Mouse (Mus musculus): ENCODE measurements around the gene Brca2. TPM values are rescaled to one million over a fixed set of nuclear protein-coding genes. Genes with fewer than 3 reads are reported as not detected.

Gene Brca2
- polyA plus RNA-seq, 1 experiment from 2014 or later: 30.0 TPM

- no peaks in the 10 kb centered on the region for H3K4me1 ChIP-seq (replicated peaks; ENCODE audit: control insufficient read depth, insufficient read depth, low read length)
- no peaks in the 10 kb centered on the region for H3K27me3 ChIP-seq (replicated peaks; ENCODE audit: control insufficient read depth, insufficient read depth, low read length)
- no peak overlapping the region for H3K4me3 ChIP-seq (ENCODE audit: low read depth, low read length)
- H3K9me3 ChIP-seq (ENCODE audit: control insufficient read depth, low read length): no peaks in the 10 kb centered on the region
- no peak overlapping the region for H3K4me2 ChIP-seq
- no peak overlapping the region for H3K27ac ChIP-seq (ENCODE audit: low read depth, low read length)
- WGBS: 87% methylated on average over 3 of the region's 3 CpGs
- peaks cover 15% of the 10 kb centered on the region; the same call in 1 of the 2 replicates for H3K36me3 ChIP-seq (ENCODE audit: control insufficient read depth, insufficient read depth, low read length)
- no peak overlapping the region for H3K9ac ChIP-seq (ENCODE audit: low read depth, low read length)
- DNase-seq (ENCODE audit: low spot score) (no peak), ATAC-seq (replicated peaks; ENCODE audit: low FRiP score) (no peak)
These were observed 29.2 kb downstream of the Brca2 start for GRCm38 (mm10) chr5:150551637-150552036.

GRCm38 (mm10) chr5:150559519-150560103 is 37.2 kb downstream of the Brca2 start:
- DNase-seq (ENCODE audit: low spot score) (no peak), ATAC-seq (replicated peaks; ENCODE audit: low FRiP score) (no peak)
- Histone ChIP-seq H3K9me3 (ENCODE audit: control insufficient read depth, low read length) (no peaks in the 10 kb centered on the region), H3K4me3 (ENCODE audit: low read depth, low read length) (no peak overlapping the region), H3K4me1 (replicated peaks; ENCODE audit: control insufficient read depth, insufficient read depth, low read length) (no peaks in the 10 kb centered on the region), H3K4me2 (no peak overlapping the region), H3K9ac (ENCODE audit: low read depth, low read length) (no peak overlapping the region), H3K36me3 (ENCODE audit: control insufficient read depth, insufficient read depth, low read length) (peaks cover 25% of the 10 kb centered on the region; the same call in 1 of the 2 replicates), H3K27me3 (replicated peaks; ENCODE audit: control insufficient read depth, insufficient read depth, low read length) (no peaks in the 10 kb centered on the region), H3K27ac (ENCODE audit: low read depth, low read length) (no peak overlapping the region)
- WGBS: 90% methylated on average over 6 of the region's 6 CpGs

GRCm38 (mm10) chr5:150560851-150561250 is 38.4 kb downstream of the Brca2 start:
- Histone ChIP-seq H3K27me3 (replicated peaks; ENCODE audit: control insufficient read depth, insufficient read depth, low read length) (no peaks in the 10 kb centered on the region), H3K4me1 (replicated peaks; ENCODE audit: control insufficient read depth, insufficient read depth, low read length) (no peaks in the 10 kb centered on the region), H3K9me3 (ENCODE audit: control insufficient read depth, low read length) (no peaks in the 10 kb centered on the region), H3K4me2 (no peak overlapping the region), H3K9ac (ENCODE audit: low read depth, low read length) (no peak overlapping the region), H3K27ac (ENCODE audit: low read depth, low read length) (no peak overlapping the region), H3K4me3 (ENCODE audit: low read depth, low read length) (no peak overlapping the region), H3K36me3 (ENCODE audit: control insufficient read depth, insufficient read depth, low read length) (peaks cover 25% of the 10 kb centered on the region; the same call in 1 of the 2 replicates)
- WGBS: 95% methylated on average over 5 of the region's 5 CpGs
- ATAC-seq (replicated peaks; ENCODE audit: low FRiP score): no peak
- DNase-seq (ENCODE audit: low spot score): no peak

- no peak overlapping the region for H3K9ac ChIP-seq (ENCODE audit: low read depth, low read length)
- DNase-seq (ENCODE audit: low spot score) (no peak), ATAC-seq (replicated peaks; ENCODE audit: low FRiP score) (no peak)
- no peak overlapping the region for H3K4me3 ChIP-seq (ENCODE audit: low read depth, low read length)
- no peaks in the 10 kb centered on the region for H3K9me3 ChIP-seq (ENCODE audit: control insufficient read depth, low read length)
- H3K4me2 ChIP-seq: no peak overlapping the region
- H3K27me3 ChIP-seq (replicated peaks; ENCODE audit: control insufficient read depth, insufficient read depth, low read length): no peaks in the 10 kb centered on the region
- H3K4me1 ChIP-seq (replicated peaks; ENCODE audit: control insufficient read depth, insufficient read depth, low read length): no peaks in the 10 kb centered on the region
- no peak overlapping the region for H3K27ac ChIP-seq (ENCODE audit: low read depth, low read length)
- H3K36me3 ChIP-seq (ENCODE audit: control insufficient read depth, insufficient read depth, low read length): peaks cover 25% of the 10 kb centered on the region; the same call in 1 of the 2 replicates
These were observed 38.9 kb downstream of the Brca2 start for GRCm38 (mm10) chr5:150561376-150561775.

GRCm38 (mm10) chr5:150561783-150562182 is 39.4 kb downstream of the Brca2 start:
- Histone ChIP-seq H3K4me3 (ENCODE audit: low read depth, low read length) (no peak overlapping the region), H3K4me2 (no peak overlapping the region), H3K27me3 (replicated peaks; ENCODE audit: control insufficient read depth, insufficient read depth, low read length) (no peaks in the 10 kb centered on the region), H3K9me3 (ENCODE audit: control insufficient read depth, low read length) (no peaks in the 10 kb centered on the region), H3K9ac (ENCODE audit: low read depth, low read length) (no peak overlapping the region), H3K27ac (ENCODE audit: low read depth, low read length) (no peak overlapping the region), H3K36me3 (ENCODE audit: control insufficient read depth, insufficient read depth, low read length) (peaks cover 25% of the 10 kb centered on the region; the same call in 1 of the 2 replicates), H3K4me1 (replicated peaks; ENCODE audit: control insufficient read depth, insufficient read depth, low read length) (no peaks in the 10 kb centered on the region)
- WGBS: 88% methylated on average over 5 of the region's 5 CpGs
- ATAC-seq (replicated peaks; ENCODE audit: low FRiP score) (no peak), DNase-seq (ENCODE audit: low spot score) (no peak)

- Histone ChIP-seq H3K4me2 (no peak overlapping the region), H3K36me3 (ENCODE audit: control insufficient read depth, insufficient read depth, low read length) (peaks cover 26% of the 10 kb centered on the region), H3K27me3 (replicated peaks; ENCODE audit: control insufficient read depth, insufficient read depth, low read length) (no peaks in the 10 kb centered on the region), H3K27ac (ENCODE audit: low read depth, low read length) (no peak overlapping the region), H3K9ac (ENCODE audit: low read depth, low read length) (no peak overlapping the region), H3K4me1 (replicated peaks; ENCODE audit: control insufficient read depth, insufficient read depth, low read length) (no peaks in the 10 kb centered on the region), H3K9me3 (ENCODE audit: control insufficient read depth, low read length) (no peaks in the 10 kb centered on the region), H3K4me3 (ENCODE audit: low read depth, low read length) (no peak overlapping the region)
- WGBS: 92% methylated on average over 6 of the region's 6 CpGs
- ATAC-seq (replicated peaks; ENCODE audit: low FRiP score) (no peak), DNase-seq (ENCODE audit: low spot score) (no peak)
These were observed 42.0 kb downstream of the Brca2 start for GRCm38 (mm10) chr5:150564426-150564825.

- DNase-seq (ENCODE audit: low spot score) (no peak), ATAC-seq (replicated peaks; ENCODE audit: low FRiP score) (no peak)
- no peak overlapping the region for H3K4me3 ChIP-seq (ENCODE audit: low read depth, low read length)
- H3K9ac ChIP-seq (ENCODE audit: low read depth, low read length): no peak overlapping the region
- no peak overlapping the region for H3K27ac ChIP-seq (ENCODE audit: low read depth, low read length)
- H3K4me1 ChIP-seq (replicated peaks; ENCODE audit: control insufficient read depth, insufficient read depth, low read length): no peaks in the 10 kb centered on the region
- H3K27me3 ChIP-seq (replicated peaks; ENCODE audit: control insufficient read depth, insufficient read depth, low read length): no peaks in the 10 kb centered on the region
- no peaks in the 10 kb centered on the region for H3K9me3 ChIP-seq (ENCODE audit: control insufficient read depth, low read length)
- H3K4me2 ChIP-seq: no peak overlapping the region
- 63% methylated on average over 3 of the region's 3 CpGs for WGBS
- peaks cover 19% of the 10 kb centered on the region for H3K36me3 ChIP-seq (ENCODE audit: control insufficient read depth, insufficient read depth, low read length)
These were observed 43.8 kb downstream of the Brca2 start for GRCm38 (mm10) chr5:150566226-150566625.

- no peaks in the 10 kb centered on the region for H3K27me3 ChIP-seq (replicated peaks; ENCODE audit: control insufficient read depth, insufficient read depth, low read length)
- H3K9ac ChIP-seq (ENCODE audit: low read depth, low read length): no peak overlapping the region
- H3K4me1 ChIP-seq (replicated peaks; ENCODE audit: control insufficient read depth, insufficient read depth, low read length): no peaks in the 10 kb centered on the region
- H3K36me3 ChIP-seq (ENCODE audit: control insufficient read depth, insufficient read depth, low read length): peaks cover 19% of the 10 kb centered on the region
- H3K9me3 ChIP-seq (ENCODE audit: control insufficient read depth, low read length): no peaks in the 10 kb centered on the region
- no peak overlapping the region for H3K27ac ChIP-seq (ENCODE audit: low read depth, low read length)
- H3K4me2 ChIP-seq: no peak overlapping the region
- no peak for DNase-seq (ENCODE audit: low spot score)
- H3K4me3 ChIP-seq (ENCODE audit: low read depth, low read length): no peak overlapping the region
- ATAC-seq (replicated peaks; ENCODE audit: low FRiP score): no peak
- WGBS: 90% methylated on average over 5 of the region's 5 CpGs
These were observed 44.5 kb downstream of the Brca2 start for GRCm38 (mm10) chr5:150566971-150567370.

GRCm38 (mm10) chr5:150570496-150571219 is 48.2 kb downstream of the Brca2 start:
- Histone ChIP-seq H3K27me3 (replicated peaks; ENCODE audit: control insufficient read depth, insufficient read depth, low read length) (no peaks in the 10 kb centered on the region), H3K9ac (ENCODE audit: low read depth, low read length) (no peak overlapping the region), H3K4me2 (no peak overlapping the region), H3K4me3 (ENCODE audit: low read depth, low read length) (no peak overlapping the region), H3K27ac (ENCODE audit: low read depth, low read length) (no peak overlapping the region), H3K4me1 (replicated peaks; ENCODE audit: control insufficient read depth, insufficient read depth, low read length) (no peaks in the 10 kb centered on the region), H3K9me3 (ENCODE audit: control insufficient read depth, low read length) (no peaks in the 10 kb centered on the region), H3K36me3 (ENCODE audit: control insufficient read depth, insufficient read depth, low read length) (peaks cover 13% of the 10 kb centered on the region)
- whole genome bisulfite sequencing: 93% methylated on average over 11 of the region's 11 CpGs
- no peak for ATAC-seq (replicated peaks; ENCODE audit: low FRiP score)
- no peak for DNase-seq (ENCODE audit: low spot score)
